Mouse (Mus musculus): ENCODE data around the gene Mfsd12. TPM values are rescaled to one million over a fixed set of nuclear protein-coding genes. Genes with fewer than 3 reads are reported as not detected.

Mfsd12 gene
- polyA plus RNA-seq, 1 experiment, result 8.2 TPM

DNA sequence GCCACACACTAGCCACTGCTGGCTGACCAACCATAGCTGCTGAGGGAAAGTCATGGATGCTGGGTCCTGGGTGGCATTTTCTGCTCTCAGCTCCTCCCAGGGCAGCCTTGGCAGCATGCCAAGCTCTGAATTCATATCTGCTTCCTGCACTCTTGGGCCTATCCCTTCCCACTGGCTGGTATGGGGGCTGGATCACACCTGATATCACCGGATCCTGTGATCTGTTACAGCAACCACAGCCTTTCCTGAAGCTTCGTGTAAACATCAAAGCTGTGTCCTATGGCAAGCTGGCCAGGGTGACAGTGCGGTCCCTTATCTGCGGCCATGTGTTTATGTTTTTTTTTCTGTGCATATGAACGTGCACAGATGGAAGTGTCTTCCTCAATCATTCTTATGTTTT is 24.7 kb downstream of the Mfsd12 start:
- Histone ChIP-seq H3K4me3 (ENCODE audit: insufficient read depth, poor library complexity, severe bottlenecking) (no peak overlapping the region), H3K79me2 (ENCODE audit: control insufficient read depth, insufficient read depth) (peaks cover 41% of the 10 kb centered on the region), H3K79me3 (ENCODE audit: low read depth) (peaks cover 35% of the 10 kb centered on the region), H3K36me3 (ENCODE audit: control insufficient read depth, insufficient read depth) (peaks cover 10% of the 10 kb centered on the region), H3ac (ENCODE audit: control insufficient read depth, insufficient read length, low read depth) (no peak overlapping the region), H3K27me3 (ENCODE audit: control insufficient read depth, insufficient read depth, insufficient read length) (no peaks in the 10 kb centered on the region)
- TF ChIP-seq MYOD1 (IDR thresholded peaks at IDR 0.05; ENCODE audit: control insufficient read depth, insufficient read length, low read depth) (no peak), CTCF (IDR thresholded peaks at IDR 0.05; ENCODE audit: control insufficient read depth, insufficient read depth, insufficient read length) (no peak), MYOG (IDR thresholded peaks at IDR 0.05; ENCODE audit: control insufficient read depth, extremely low read depth, insufficient read length) (no peak), MAX (IDR thresholded peaks at IDR 0.05) (no peak)

DNA sequence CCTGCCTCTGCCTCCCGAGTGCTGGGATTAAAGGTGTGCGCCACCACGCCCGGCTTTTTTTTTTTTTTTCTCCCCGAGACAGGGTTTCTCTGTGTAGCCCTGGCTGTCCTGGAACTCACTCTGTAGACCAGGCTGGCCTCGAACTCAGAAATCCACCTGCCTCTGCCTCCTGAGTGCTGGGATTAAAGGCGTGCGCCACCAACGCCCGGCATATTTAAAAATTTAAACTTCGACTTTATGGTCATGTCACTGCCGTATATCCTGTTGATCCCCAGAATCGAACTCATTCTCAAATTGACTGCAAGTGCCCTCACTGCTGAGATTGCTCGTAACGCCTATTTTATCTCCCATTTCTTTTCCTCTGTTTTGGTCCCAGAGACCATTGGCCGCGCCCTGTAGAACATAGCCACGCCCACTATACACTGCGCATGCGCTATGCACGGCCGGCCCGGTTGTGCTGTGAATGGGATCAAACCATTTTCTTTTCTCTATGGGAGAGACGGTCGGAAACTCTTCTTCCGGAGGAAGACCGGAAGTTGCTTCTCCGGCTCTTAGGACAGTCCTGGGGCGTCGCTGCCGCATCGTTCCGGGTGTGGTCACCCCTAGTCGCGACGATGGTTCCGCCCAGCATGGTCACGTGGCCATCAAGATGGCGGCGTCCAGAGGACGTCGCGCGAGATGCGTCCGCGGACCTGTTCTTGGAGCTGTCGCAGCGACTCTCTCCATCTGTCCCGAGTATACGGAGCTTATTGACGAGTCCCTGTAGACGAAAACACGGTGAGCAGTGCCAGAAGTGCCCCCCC is 26.7 kb downstream of the Mfsd12 start, which contains the start of the genes Dohh and Gm48551:
Gene Dohh (plus strand): TSS at position 627 of the 803 bp plus-strand sequence.
Gene Gm48551 (plus strand): TSS at position 665 of the 803 bp plus-strand sequence.
- Histone ChIP-seq H3K36me3 (ENCODE audit: control insufficient read depth, insufficient read depth) (peaks cover 28% of the 10 kb centered on the region), H3ac (ENCODE audit: control insufficient read depth, insufficient read length, low read depth) (peak within 1 kb of the TSS; percentile 89), H3K79me3 (ENCODE audit: low read depth) (peaks cover 25% of the 10 kb centered on the region), H3K27me3 (ENCODE audit: control insufficient read depth, insufficient read depth, insufficient read length) (no peaks in the 10 kb centered on the region), H3K79me2 (ENCODE audit: control insufficient read depth, insufficient read depth) (peaks cover 33% of the 10 kb centered on the region), H3K4me3 (ENCODE audit: insufficient read depth, poor library complexity, severe bottlenecking) (peak within 1 kb of the TSS; percentile 100)
- TF ChIP-seq CEBPB (IDR thresholded peaks at IDR 0.05; ENCODE audit: low read depth) (no peak), MYOD1 (IDR thresholded peaks at IDR 0.05; ENCODE audit: control insufficient read depth, insufficient read length, low read depth) (no peak), CTCF (IDR thresholded peaks at IDR 0.05; ENCODE audit: control insufficient read depth, insufficient read depth, insufficient read length) (no peak), USF1 (IDR thresholded peaks at IDR 0.05; ENCODE audit: low read depth) (peak; percentile 100), MYOG (IDR thresholded peaks at IDR 0.05; ENCODE audit: control insufficient read depth, extremely low read depth, insufficient read length) (no peak), MAX (IDR thresholded peaks at IDR 0.05) (peak; percentile 89), FOSL1 (IDR thresholded peaks at IDR 0.05; ENCODE audit: insufficient read depth, low read length, poor library complexity, severe bottlenecking) (no peak)

DNA sequence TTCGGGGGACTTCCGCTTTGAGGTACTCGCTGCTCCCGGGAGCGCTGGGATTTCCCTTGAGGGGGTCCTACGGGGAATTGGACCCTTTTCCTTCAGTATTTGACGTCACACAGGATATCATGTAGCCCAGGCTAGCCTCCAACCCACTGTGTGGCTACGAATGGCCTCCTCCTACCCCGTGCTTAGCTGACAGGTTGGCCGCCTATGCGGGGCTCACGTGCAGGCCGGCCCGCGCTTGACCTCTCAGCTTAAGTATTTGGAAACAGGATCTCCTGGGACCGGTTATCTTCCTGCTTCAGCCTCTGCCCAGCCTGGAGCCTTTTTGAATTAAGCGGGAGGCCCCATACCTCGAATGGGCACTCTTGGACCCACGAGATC is 27.3 kb downstream of the Mfsd12 start:
- no peaks in the 10 kb centered on the region for H3K27me3 ChIP-seq (ENCODE audit: control insufficient read depth, insufficient read depth, insufficient read length)
- peaks cover 33% of the 10 kb centered on the region for H3K79me2 ChIP-seq (ENCODE audit: control insufficient read depth, insufficient read depth)
- peaks cover 25% of the 10 kb centered on the region for H3K79me3 ChIP-seq (ENCODE audit: low read depth)
- H3K36me3 ChIP-seq (ENCODE audit: control insufficient read depth, insufficient read depth), result peaks cover 33% of the 10 kb centered on the region
- H3K4me3 ChIP-seq (ENCODE audit: insufficient read depth, poor library complexity, severe bottlenecking), result peak overlapping the region; percentile 100
- H3ac ChIP-seq (ENCODE audit: control insufficient read depth, insufficient read length, low read depth), result peak overlapping the region; percentile 89
- TF ChIP-seq MYOG (IDR thresholded peaks at IDR 0.05; ENCODE audit: control insufficient read depth, extremely low read depth, insufficient read length), result no peak
- TF ChIP-seq FOSL1 (IDR thresholded peaks at IDR 0.05; ENCODE audit: insufficient read depth, low read length, poor library complexity, severe bottlenecking), result no peak
- no peak for TF ChIP-seq CTCF (IDR thresholded peaks at IDR 0.05; ENCODE audit: control insufficient read depth, insufficient read depth, insufficient read length)
- TF ChIP-seq USF1 (IDR thresholded peaks at IDR 0.05; ENCODE audit: low read depth), result no peak
- no peak for TF ChIP-seq MAX (IDR thresholded peaks at IDR 0.05)

DNA sequence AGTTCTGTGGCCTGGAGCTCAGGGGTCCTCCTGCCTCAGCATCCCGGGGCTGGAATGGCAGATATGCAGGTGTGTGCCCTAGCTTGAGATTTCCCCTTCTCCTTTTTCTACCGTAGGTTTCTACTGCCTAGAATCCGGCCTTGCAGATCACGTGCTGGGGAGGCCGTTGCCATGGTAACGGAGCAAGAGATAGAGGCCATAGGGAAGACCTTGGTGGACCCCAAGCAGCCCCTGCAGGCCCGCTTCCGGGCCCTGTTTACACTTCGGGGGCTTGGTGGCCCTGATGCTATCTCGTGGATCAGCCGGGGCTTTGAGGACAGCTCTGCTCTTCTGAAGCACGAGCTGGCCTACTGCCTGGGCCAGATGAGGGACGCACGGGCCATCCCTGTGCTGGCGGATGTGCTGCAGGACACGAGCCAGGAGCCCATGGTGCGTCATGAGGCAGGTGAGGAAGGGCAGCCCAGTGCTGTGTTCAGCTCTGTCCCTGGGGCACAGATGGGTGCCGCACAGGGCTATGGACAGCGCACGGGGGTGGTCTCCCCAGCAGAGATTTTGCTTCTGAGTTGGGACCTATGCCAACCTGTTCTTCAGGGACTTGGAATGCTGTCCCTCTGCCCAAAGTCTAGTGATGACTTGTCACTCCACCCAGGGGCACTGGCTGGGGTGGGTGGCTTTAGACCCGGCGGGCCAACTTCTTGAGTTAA is 28.5 kb downstream of the Mfsd12 start:
- Histone ChIP-seq H3ac (ENCODE audit: control insufficient read depth, insufficient read length, low read depth) (peak overlapping the region; percentile 89), H3K36me3 (ENCODE audit: control insufficient read depth, insufficient read depth) (peaks cover 34% of the 10 kb centered on the region), H3K79me2 (ENCODE audit: control insufficient read depth, insufficient read depth) (peaks cover 33% of the 10 kb centered on the region), H3K79me3 (ENCODE audit: low read depth) (peaks cover 25% of the 10 kb centered on the region), H3K4me3 (ENCODE audit: insufficient read depth, poor library complexity, severe bottlenecking) (peak overlapping the region; percentile 100), H3K27me3 (ENCODE audit: control insufficient read depth, insufficient read depth, insufficient read length) (no peaks in the 10 kb centered on the region)
- TF ChIP-seq MAX (IDR thresholded peaks at IDR 0.05) (no peak), MYOG (IDR thresholded peaks at IDR 0.05; ENCODE audit: control insufficient read depth, extremely low read depth, insufficient read length) (no peak), CTCF (IDR thresholded peaks at IDR 0.05; ENCODE audit: control insufficient read depth, insufficient read depth, insufficient read length) (no peak), FOSL1 (IDR thresholded peaks at IDR 0.05; ENCODE audit: insufficient read depth, low read length, poor library complexity, severe bottlenecking) (no peak), CEBPB (IDR thresholded peaks at IDR 0.05; ENCODE audit: low read depth) (no peak), USF1 (IDR thresholded peaks at IDR 0.05; ENCODE audit: low read depth) (no peak), MYOD1 (IDR thresholded peaks at IDR 0.05; ENCODE audit: control insufficient read depth, insufficient read length, low read depth) (no peak)

DNA sequence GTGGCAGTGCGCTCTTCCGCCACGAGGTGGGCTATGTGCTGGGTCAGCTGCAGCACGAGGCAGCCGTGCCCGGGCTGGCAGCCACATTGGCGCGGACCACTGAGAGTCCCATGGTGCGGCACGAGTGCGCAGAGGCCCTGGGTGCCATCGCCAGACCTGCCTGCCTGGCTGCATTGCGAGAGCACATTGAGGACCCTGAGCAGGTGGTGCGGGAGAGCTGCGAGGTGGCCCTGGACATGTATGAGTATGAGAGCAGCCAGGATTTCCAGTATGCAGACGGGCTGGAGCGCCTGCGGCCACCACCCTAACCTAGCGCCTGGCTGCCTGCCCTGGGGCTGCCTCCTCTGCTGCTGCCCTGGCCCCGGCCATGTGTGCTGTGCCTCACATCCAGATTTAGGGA is 30.4 kb downstream of the Mfsd12 start:
- no peak overlapping the region for H3ac ChIP-seq (ENCODE audit: control insufficient read depth, insufficient read length, low read depth)
- peaks cover 34% of the 10 kb centered on the region for H3K36me3 ChIP-seq (ENCODE audit: control insufficient read depth, insufficient read depth)
- H3K4me3 ChIP-seq (ENCODE audit: insufficient read depth, poor library complexity, severe bottlenecking), result no peak overlapping the region
- peaks cover 25% of the 10 kb centered on the region for H3K79me3 ChIP-seq (ENCODE audit: low read depth)
- TF ChIP-seq MYOD1 (IDR thresholded peaks at IDR 0.05; ENCODE audit: control insufficient read depth, insufficient read length, low read depth) (no peak), CEBPB (IDR thresholded peaks at IDR 0.05; ENCODE audit: low read depth) (no peak), FOSL1 (IDR thresholded peaks at IDR 0.05; ENCODE audit: insufficient read depth, low read length, poor library complexity, severe bottlenecking) (no peak), CTCF (IDR thresholded peaks at IDR 0.05; ENCODE audit: control insufficient read depth, insufficient read depth, insufficient read length) (no peak), USF1 (IDR thresholded peaks at IDR 0.05; ENCODE audit: low read depth) (no peak), MAX (IDR thresholded peaks at IDR 0.05) (no peak), MYOG (IDR thresholded peaks at IDR 0.05; ENCODE audit: control insufficient read depth, extremely low read depth, insufficient read length) (no peak)
- H3K27me3 ChIP-seq (ENCODE audit: control insufficient read depth, insufficient read depth, insufficient read length), result no peaks in the 10 kb centered on the region
- peaks cover 33% of the 10 kb centered on the region for H3K79me2 ChIP-seq (ENCODE audit: control insufficient read depth, insufficient read depth)

Data from C2C12 (cell line).